Mouse (Mus musculus) activated CD4-positive, CD25-positive, alpha-beta regulatory T cell, adult 4 months (primary cell): ENCODE measurements around the gene Vmn2r63. TPM values are rescaled to one million over a fixed set of nuclear protein-coding genes. Genes with fewer than 3 reads are reported as not detected.
"Not testable (repeated sequence)": the region's sequence is repeated elsewhere in the genome, so short reads cannot be mapped to it uniquely, and the experiment has no call there.

Experiments
- ATAC-seq: one replicate; pipeline ENCODE4 v1.8.0; 2017
- polyA plus RNA-seq, 2 experiments: library from polyadenylated mRNA; unstranded; fragments of 100-300 nt; shearing (Covaris generic); gene quantifications; one replicate each; pipeline ENCODE4 v1.2.1; 2017

The Vmn2r63 gene
- under 1 TPM in 1 of 2 experiments, not detected in 1; 0.04 TPM for polyA plus RNA-seq

DNA sequence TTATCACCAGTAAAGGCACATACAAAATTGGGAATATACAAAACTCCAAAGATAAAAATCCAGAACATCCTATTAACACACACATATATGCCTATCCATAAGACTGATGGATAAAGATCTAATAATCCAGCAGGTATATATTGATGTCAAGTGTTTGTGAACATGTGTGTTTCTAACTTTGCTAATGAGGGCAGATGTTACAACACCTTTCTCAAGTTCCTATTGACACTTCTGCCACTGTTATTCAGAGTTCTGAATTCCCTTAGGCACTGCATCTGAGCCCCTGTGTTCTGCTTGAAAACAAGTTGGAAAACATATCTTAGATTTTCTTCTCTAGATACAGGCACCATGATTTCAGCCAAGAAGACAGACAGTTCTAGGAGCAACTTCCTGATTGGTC lies at the start of gene Vmn2r63:
Gene Vmn2r63 (minus strand): TSS at position 101 of the 400 bp plus-strand sequence.
- ATAC-seq = not testable (repeated sequence)

DNA sequence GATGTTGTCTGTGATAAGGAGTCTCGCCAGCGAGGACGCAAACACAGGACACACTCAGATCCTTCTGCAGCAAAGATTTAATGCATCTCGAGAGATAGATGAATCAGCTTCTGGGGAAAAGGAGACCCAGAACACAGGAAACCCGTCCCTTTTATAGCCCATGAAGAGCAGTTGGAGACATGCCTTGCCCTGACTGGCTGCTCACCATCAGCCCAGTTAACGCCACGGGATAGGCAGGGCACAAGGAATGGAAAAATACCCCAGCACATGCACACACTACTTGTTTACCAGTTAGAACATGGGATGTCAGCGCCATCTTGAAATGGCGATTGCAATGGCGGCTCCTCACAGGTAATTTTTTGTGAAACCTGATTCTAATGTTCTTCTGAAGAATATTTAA lies 47.1 kb upstream of the Vmn2r63 start:
- ATAC-seq = no peak

DNA sequence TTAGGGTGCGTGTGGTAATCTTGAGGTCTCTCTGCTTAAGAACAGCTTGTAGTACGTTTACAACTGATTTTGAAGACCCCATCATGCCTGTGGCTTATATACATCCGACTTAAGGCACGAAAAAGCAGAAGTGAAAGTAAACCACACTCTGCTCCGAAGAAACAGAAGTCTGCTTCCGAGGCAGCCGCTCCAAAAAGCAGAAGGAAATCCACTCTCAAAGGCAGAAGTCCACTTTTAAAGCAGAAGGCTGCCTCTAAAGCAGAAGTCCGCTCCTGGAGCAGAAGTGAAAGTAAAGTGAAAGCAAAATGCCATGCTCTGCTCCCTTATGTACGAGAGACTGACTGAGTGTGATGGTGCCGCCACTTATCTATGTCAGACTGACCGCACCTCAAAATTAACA lies 46.5 kb upstream of the Vmn2r63 start:
- ATAC-seq = peak; percentile 28

DNA sequence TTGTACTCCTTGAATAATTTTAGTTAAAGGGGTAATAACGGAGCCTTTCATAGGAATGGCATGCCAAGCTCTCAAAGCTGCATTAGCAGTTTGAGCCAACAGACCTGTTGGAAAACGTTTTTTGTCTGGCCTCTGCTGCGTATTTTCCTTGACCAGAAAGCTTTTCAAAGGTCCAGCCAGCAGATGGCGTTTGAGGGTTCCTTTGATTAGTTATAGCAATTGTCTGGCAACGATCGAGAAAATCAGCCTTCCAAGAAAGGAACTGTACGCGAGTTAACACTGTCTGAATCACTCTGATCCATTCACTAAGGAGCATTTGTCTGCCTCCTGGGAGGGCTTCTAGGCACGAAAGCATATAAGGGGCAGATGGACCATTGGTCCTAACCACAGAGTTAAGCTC lies 31.6 kb upstream of the Vmn2r63 start:
- ATAC-seq = no peak

DNA sequence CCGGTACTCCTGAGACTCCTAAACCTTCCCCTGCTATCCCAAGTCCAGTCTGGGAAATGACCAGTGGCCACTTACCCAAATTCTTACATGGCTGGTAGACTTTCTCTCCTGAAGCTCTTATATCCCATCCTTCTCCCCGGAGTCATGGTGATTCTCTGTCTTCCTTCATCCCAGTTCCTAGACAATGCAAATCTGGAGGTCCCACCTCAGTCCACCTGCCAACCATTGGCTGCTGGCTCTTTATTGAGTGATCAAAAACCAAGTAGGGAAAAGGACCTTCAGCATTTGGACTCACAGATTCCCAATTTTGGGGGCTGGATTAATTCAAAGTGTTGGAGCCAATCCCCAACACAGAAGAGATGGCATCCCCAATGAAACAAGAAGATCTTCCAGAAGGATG lies 35.6 kb downstream of the Vmn2r63 start:
- ATAC-seq = not testable (repeated sequence)

DNA sequence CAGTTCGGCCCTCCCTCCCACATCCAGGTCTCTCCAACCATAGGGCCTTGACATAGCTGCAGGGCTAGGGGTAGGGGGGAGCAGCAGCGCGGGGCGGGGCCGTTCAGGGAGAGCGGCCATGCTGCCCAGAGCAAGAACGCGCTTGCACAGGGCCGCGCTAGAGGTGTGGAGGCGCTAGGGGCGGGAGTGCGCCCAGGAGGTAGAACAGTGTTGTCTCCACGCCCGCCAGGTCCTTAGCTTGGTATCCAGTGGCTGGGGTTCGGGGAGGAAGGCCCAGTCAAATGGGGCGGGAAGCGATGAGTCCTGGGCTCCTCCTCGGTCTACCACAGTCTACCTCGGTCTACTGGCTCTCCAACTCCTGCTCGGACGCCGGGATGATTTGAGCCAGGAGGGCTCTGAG lies 55.5 kb downstream of the Vmn2r63 start:
- no peak for ATAC-seq

DNA sequence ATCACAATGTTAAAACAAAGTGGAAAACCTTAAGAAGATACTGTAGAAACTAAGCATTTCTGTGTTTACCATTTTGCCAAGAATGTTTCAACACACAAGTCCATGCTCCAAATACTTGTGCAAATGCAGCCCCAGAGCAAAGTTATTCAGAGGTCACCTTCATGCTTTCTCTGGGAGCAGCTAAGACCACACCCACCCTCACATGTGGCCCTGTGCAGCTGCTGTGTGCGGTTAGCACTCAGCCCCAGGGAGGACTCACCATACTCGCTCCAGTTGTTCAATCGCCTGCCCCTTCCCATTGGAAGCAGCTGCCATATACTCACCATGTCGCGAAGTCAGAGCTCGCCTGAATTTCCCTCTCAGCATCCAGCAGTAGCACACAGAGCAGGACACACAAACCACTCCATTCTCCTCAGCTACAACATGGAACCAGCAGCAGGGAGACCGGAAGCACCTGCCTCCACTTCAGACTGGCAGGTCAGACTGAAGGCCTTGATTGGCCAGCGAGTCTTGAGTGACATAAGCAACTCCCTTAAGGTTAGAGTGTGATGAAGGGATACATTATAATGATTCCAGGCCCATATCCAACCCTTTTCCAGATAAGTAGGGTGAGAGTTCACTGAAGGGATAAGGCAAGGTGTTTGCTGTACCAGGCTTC lies 66.7 kb downstream of the Vmn2r63 start, which contains the start of gene Gm2381:
Gene Gm2381 (minus strand): TSS at position 434 of the 658 bp plus-strand sequence.
- ATAC-seq = not testable (repeated sequence)

Other genes with a start within 250 kb of the Vmn2r63 start
- 1 to 10 TPM; 2.6 to 2.9 TPM for gene Zfp975, start 241.1 kb downstream of the Vmn2r63 start, polyA plus RNA-seq
- gene Gm17067, start 206.8 kb downstream of the Vmn2r63 start, polyA plus RNA-seq = not detected
- gene Vmn2r62, start 140.3 kb downstream of the Vmn2r63 start, polyA plus RNA-seq = not detected
- under 1 TPM in 1 of 2 experiments, not detected in 1; 0.09 TPM for gene Gm2381, start 66.6 kb downstream of the Vmn2r63 start, polyA plus RNA-seq
- not detected for gene Gm9268, start 84.9 kb upstream of the Vmn2r63 start, polyA plus RNA-seq
- gene Zfp936, start 180.4 kb upstream of the Vmn2r63 start, polyA plus RNA-seq = 1 to 10 TPM in 1 of 2 experiments, not detected in 1; 1.9 TPM